Mouse (Mus musculus) MN1 (cell line): ENCODE measurements around the gene Obox7.
"Not testable (repeated sequence)": the region's sequence is repeated elsewhere in the genome, so short reads cannot be mapped to it uniquely, and the experiment has no call there.

Experiments used
- DNase-seq: peaks from one replicate; pipeline ENCODE4 v3.0.0-alpha.2; 2016; ENCODE audit warnings: low spot score

Obox7 gene

GRCm38 (mm10) chr7:14659196-14659595, at the start of gene Obox7:
Gene Obox7, plus strand, starts transcription at chr7:14659496.
- not testable (repeated sequence) for DNase-seq

GRCm38 (mm10) chr7:14622556-14623542, 36.4 kb upstream of the Obox7 start:
- not testable (repeated sequence) for DNase-seq
